Mouse (Mus musculus) embryonic fibroblast, embryonic 13.5 days (primary cell): ENCODE data around the gene Ankrd13c.

Experiments used
- CTCF ChIP-seq: IDR thresholded peaks from 2 replicates; pipeline ENCODE4 v1.5.1; 2011; ENCODE audit warnings: mild to moderate bottlenecking, control low read depth, low read length, moderate library complexity, borderline replicate concordance; ENCODE audit not compliant: insufficient read depth
- POLR2A ChIP-seq: IDR thresholded peaks from 2 replicates; pipeline ENCODE4 v1.6.1; 2011; ENCODE audit warnings: low read depth, mild to moderate bottlenecking, control low read depth, low read length, moderate library complexity

DNA sequence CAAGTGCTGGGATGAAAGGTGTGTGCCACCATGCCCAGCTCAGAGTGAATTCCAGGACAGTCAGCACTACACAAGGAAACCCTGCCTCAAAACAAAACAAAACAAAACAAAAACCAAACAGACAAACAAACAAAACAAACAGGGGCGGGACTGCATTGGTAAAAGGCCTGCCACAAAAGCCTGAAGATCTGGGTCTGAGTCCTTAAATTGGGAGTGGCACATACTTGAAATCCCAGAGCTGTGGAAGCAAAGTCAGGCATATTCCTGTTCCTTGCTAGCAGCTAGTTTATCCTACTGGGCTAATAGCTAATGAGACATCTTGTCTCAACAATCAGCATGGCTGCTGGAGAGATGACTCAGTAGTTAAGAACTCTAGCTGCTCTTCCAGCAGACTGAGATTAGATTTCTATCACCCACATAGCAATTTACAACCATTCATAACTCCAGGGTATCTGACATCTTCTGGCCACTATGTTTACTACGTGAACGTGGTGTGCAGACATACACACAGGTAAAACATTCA is 12.7 kb upstream of the Ankrd13c start:
- TF ChIP-seq CTCF (no peak), POLR2A (no peak)
